Mouse (Mus musculus) cerebellum, adult 2 months (tissue): ENCODE data around the gene Palm3.

Experiments
- CTCF ChIP-seq: fragments of 200-500 bp; IDR thresholded peaks from 2 replicates; pipeline ENCODE4 v1.5.1; 2011; ENCODE audit warnings: low read depth, mild to moderate bottlenecking, control low read depth, low read length, moderate library complexity, borderline replicate concordance; ENCODE audit not compliant: insufficient read depth
- POLR2A ChIP-seq: fragments of 200-500 bp; IDR thresholded peaks from 2 replicates; pipeline ENCODE4 v1.6.1; 2011; ENCODE audit warnings: low read length, control low read depth, borderline replicate concordance; ENCODE audit not compliant: insufficient read depth

DNA sequence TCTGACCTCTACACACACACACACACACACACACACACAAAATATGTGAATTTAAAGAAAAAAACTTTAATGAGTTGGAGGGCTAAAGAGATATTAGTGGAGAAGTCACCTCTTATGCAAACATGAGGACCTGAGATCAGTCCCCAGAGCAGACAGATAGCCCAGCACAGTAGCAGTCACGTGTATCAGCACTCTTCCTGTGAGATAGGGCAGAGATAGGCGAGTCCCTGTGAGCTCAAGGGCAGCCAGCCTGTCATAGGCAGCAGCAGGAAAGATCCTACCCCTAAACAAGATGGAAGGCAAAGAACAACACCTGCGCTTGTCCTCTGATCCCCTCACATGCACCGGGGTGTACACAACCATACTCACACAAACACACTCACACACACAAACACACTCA lies 38.8 kb upstream of the Palm3 start:
- no peak for TF ChIP-seq POLR2A
- no peak for TF ChIP-seq CTCF
